Mouse (Mus musculus) midbrain, postnatal 0 days (tissue): ENCODE results near the gene Cs. TPM values are rescaled to one million over a fixed set of nuclear protein-coding genes. Genes with fewer than 3 reads are reported as not detected.

Experiments
- ATAC-seq: fragments of 200-750 bp; cut with Nextera tagmentation; 2 replicates; pipeline ENCODE4 v1.8.0; 2017; ENCODE audit warnings: moderate number of reproducible peaks, mild to moderate bottlenecking, moderate TSS enrichment, moderate library complexity; ENCODE audit not compliant: low FRiP score
- DNase-seq: peaks from one replicate; pipeline ENCODE4 v3.0.0-alpha.2; 2015; ENCODE audit warnings: low spot score
- H3K27ac ChIP-seq: fragments of 300-500 bp; sonication (generic); 2 replicates; pipeline ENCODE4 v1.5.1; 2014; ENCODE audit warnings: low read depth, mild to moderate bottlenecking, low read length, mixed read lengths
- H3K27me3 ChIP-seq: fragments of 300-500 bp; sonication (generic); 2 replicates; pipeline ENCODE4 v1.6.1; 2014; ENCODE audit warnings: low read length, control low read depth, mixed read lengths; ENCODE audit not compliant: insufficient read depth
- H3K36me3 ChIP-seq: fragments of 300-500 bp; sonication (generic); 2 replicates; pipeline ENCODE4 v1.6.1; 2014; ENCODE audit warnings: low read length, control low read depth, mixed read lengths; ENCODE audit not compliant: insufficient read depth
- H3K4me1 ChIP-seq: fragments of 300-500 bp; sonication (generic); 2 replicates; pipeline ENCODE4 v1.6.1; 2014; ENCODE audit warnings: mild to moderate bottlenecking, control low read depth, antibody characterized with exemption, low read length, mixed read lengths; ENCODE audit not compliant: insufficient read depth
- H3K4me2 ChIP-seq: fragments of 300-500 bp; sonication (generic); 2 replicates; pipeline ENCODE4 v1.6.1; 2014; ENCODE audit warnings: low read depth, mild to moderate bottlenecking, low read length, mixed read lengths; ENCODE audit not compliant: poor library complexity, severe bottlenecking
- H3K4me3 ChIP-seq: fragments of 300-500 bp; sonication (generic); 2 replicates; pipeline ENCODE4 v1.5.1; 2014; ENCODE audit warnings: low read depth, mild to moderate bottlenecking, low read length, moderate library complexity
- H3K9ac ChIP-seq: fragments of 300-500 bp; sonication (generic); replicated peaks from 2 replicates; pipeline ENCODE4 v1.6.1; 2014; ENCODE audit warnings: mild to moderate bottlenecking, low read length, moderate library complexity, mixed read lengths; ENCODE audit not compliant: poor library complexity, severe bottlenecking
- H3K9me3 ChIP-seq: fragments of 300-500 bp; sonication (generic); 2 replicates; pipeline ENCODE4 v1.6.1; 2016; ENCODE audit warnings: low read length, control low read depth
- CTCF ChIP-seq: IDR thresholded peaks from 2 replicates; pipeline ENCODE4 v1.5.1; 2016; ENCODE audit warnings: antibody characterized with exemption, mild to moderate bottlenecking
- WGBS: fragments of 180-500 bp; shearing (Covaris S2); extraction: QIAGEN DNeasy Blood & Tissue Kit; methylation state at CpG from one replicate; pipeline ENCODE4 v1.1.7; 2014; 5-methylcytosine and 5-hydroxymethylcytosine counted together
- polyA plus RNA-seq: library from polyadenylated mRNA; unstranded; fragments of >200 nt; fragmentation: Nextera tagmentation; extraction: Ambion mirVana; gene quantifications from 2 replicates; pipeline ENCODE4 v1.2.1, GENCODE M21; 2015
- total RNA-seq: library from RNA; depleted of rRNA; stranded (reverse); fragments of >200 nt; gene quantifications from 2 replicates; pipeline ENCODE4 v1.2.3, GENCODE M21; 2014

Cs gene
- total and polyA plus RNA-seq, 2 experiments from 2014 or later: 255 to 309 TPM

GRCm38 (mm10) chr10:128310902-128311301 lies 26.6 kb upstream of the Cs start:
- no peak overlapping the region for H3K4me2 ChIP-seq
- H3K9me3 ChIP-seq: no peaks in the 10 kb centered on the region
- no peak overlapping the region for H3K9ac ChIP-seq
- no peak for TF ChIP-seq CTCF
- WGBS: 95% methylated on average over 4 of the region's 4 CpGs
- H3K4me1 ChIP-seq: no peaks in the 10 kb centered on the region
- ATAC-seq: no peak
- H3K4me3 ChIP-seq: no peak overlapping the region
- DNase-seq: no peak
- H3K36me3 ChIP-seq: peaks cover 38% of the 10 kb centered on the region
- H3K27me3 ChIP-seq: no peaks in the 10 kb centered on the region
- no peak overlapping the region for H3K27ac ChIP-seq

DNA sequence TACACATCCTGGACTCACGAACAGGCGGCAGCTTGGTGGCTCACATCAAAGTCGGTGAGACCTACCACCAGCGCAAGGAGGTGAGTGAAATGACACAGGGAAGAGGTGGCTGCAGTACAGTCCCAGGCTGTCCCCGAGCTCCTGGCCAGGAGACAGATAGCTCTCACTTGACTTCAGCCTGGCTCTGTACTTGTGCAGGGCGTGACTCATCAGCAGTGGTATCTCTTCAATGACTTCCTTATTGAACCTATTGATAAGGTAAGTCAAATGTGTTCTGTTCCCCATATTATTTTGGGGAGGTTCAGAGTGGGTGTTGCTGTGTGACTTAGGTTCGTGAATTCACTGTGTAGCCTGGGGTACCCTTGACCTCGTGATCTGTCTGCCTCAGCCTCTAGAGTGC lies 22.0 kb upstream of the Cs start:
- H3K4me3 ChIP-seq: no peak overlapping the region
- ATAC-seq (no peak), DNase-seq (no peak)
- no peak overlapping the region for H3K27ac ChIP-seq
- H3K9me3 ChIP-seq: no peaks in the 10 kb centered on the region
- H3K36me3 ChIP-seq: peaks cover 60% of the 10 kb centered on the region
- H3K9ac ChIP-seq: no peak overlapping the region
- H3K4me2 ChIP-seq: no peak overlapping the region
- no peaks in the 10 kb centered on the region for H3K27me3 ChIP-seq
- no peaks in the 10 kb centered on the region for H3K4me1 ChIP-seq
- WGBS: 94% methylated on average over 8 of the region's 8 CpGs
- TF ChIP-seq CTCF: no peak

GRCm38 (mm10) chr10:128321641-128322040 lies 15.9 kb upstream of the Cs start:
- Histone ChIP-seq H3K4me2 (peak overlapping the region; percentile 88), H3K27ac (peak overlapping the region; percentile 98; the same call in 1 of the 2 replicates), H3K4me1 (peaks cover 9% of the 10 kb centered on the region; the same call in 1 of the 2 replicates), H3K4me3 (peak overlapping the region; percentile 80), H3K27me3 (no peaks in the 10 kb centered on the region), H3K9me3 (no peaks in the 10 kb centered on the region), H3K9ac (no peak overlapping the region; the same call in 1 of the 2 replicates), H3K36me3 (peaks cover 36% of the 10 kb centered on the region)
- 56% methylated on average over 12 of the region's 12 CpGs for WGBS
- no peak for TF ChIP-seq CTCF
- ATAC-seq (no peak), DNase-seq (no peak)

- Histone ChIP-seq H3K9ac (peak within 1 kb of the TSS; percentile 98), H3K27ac (peak within 1 kb of the TSS; percentile 98), H3K4me1 (peaks cover 9% of the 10 kb centered on the region; the same call in 1 of the 2 replicates), H3K27me3 (no peaks in the 10 kb centered on the region), H3K9me3 (no peaks in the 10 kb centered on the region), H3K36me3 (peaks cover 39% of the 10 kb centered on the region), H3K4me2 (peak within 1 kb of the TSS; percentile 88), H3K4me3 (peak within 1 kb of the TSS; percentile 80)
- peak; percentile 94 for ATAC-seq
- DNase-seq: peak; percentile 96
- no peak for TF ChIP-seq CTCF
- under 1% methylated on average over 40 of the region's 40 CpGs for WGBS
These were observed 15.1 kb upstream of the Cs start, which contains the start of gene Cnpy2 for GRCm38 (mm10) chr10:128322141-128323108. Gene Cnpy2 (plus strand): TSS chr10:128322459.

DNA sequence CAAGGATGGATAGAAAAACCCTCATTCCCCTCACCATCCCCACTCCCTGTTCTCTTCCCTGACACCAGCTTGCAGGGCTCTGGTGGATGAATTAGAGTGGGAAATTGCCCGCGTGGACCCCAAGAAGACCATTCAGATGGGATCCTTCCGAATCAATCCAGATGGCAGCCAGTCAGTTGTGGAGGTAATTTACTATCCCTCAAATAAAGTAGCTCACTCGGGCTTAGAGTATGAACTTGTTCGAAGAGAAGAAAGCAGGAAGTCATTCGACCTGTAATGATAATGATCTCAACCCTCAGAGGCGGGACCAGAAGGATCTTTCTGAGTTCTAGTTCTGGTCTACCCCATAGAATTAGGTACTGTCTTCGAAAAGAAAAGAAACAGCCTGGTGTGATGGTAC lies 14.0 kb upstream of the Cs start:
- Histone ChIP-seq H3K27me3 (no peaks in the 10 kb centered on the region), H3K4me2 (peak overlapping the region; percentile 88), H3K36me3 (peaks cover 28% of the 10 kb centered on the region), H3K4me1 (peaks cover 9% of the 10 kb centered on the region; the same call in 1 of the 2 replicates), H3K9me3 (no peaks in the 10 kb centered on the region), H3K4me3 (peak overlapping the region; percentile 80), H3K9ac (peak overlapping the region; percentile 98), H3K27ac (peak overlapping the region; percentile 98)
- WGBS: 90% methylated on average over 8 of the region's 8 CpGs
- DNase-seq (no peak), ATAC-seq (no peak)
- no peak for TF ChIP-seq CTCF

DNA sequence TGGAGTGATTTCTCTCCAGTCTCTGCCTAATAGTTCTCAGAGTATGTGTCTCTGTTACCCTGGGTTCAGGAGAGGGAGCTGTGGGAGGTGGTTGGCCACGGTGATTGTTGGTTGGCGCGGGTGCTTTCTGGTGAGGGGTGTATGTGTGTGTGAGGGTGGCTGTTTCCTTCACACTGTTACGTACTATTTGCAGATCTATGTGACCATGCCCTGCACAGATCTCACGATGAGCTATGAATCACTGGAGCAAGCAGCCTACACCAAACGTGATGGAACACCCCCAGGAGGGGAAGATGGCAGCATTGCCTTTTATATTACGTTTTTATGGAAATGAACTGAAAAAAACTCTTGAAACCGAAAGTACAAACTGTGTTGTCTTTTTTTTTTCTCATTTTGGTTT lies 10.7 kb upstream of the Cs start:
- Histone ChIP-seq H3K4me1 (peaks cover 9% of the 10 kb centered on the region; the same call in 1 of the 2 replicates), H3K9me3 (no peaks in the 10 kb centered on the region), H3K4me3 (no peak overlapping the region), H3K4me2 (no peak overlapping the region), H3K9ac (no peak overlapping the region), H3K36me3 (peaks cover 14% of the 10 kb centered on the region; the same call in 1 of the 2 replicates), H3K27me3 (no peaks in the 10 kb centered on the region), H3K27ac (no peak overlapping the region)
- no peak for ATAC-seq
- no peak for TF ChIP-seq CTCF
- 94% methylated on average over 8 of the region's 8 CpGs for WGBS
- no peak for DNase-seq
